Mouse (Mus musculus) liver, adult 2 months (tissue): Measurements from ENCODE around the gene Tspan31. TPM values are rescaled to one million over a fixed set of nuclear protein-coding genes. Genes with fewer than 3 reads are reported as not detected.

Source experiments
- DNase-seq: peaks from one replicate; pipeline ENCODE4 v3.0.0-alpha.2; 2011; ENCODE audit warnings: low read depth, low spot score; ENCODE audit errors: extremely low read depth
- H3K27ac ChIP-seq: fragments of 200-500 bp; replicated peaks from 2 replicates; pipeline ENCODE4 v1.5.1; 2012; ENCODE audit warnings: low read depth, mild to moderate bottlenecking, control low read depth, inconsistent platforms, low read length; ENCODE audit not compliant: insufficient read depth
- H3K27me3 ChIP-seq: fragments of 200-500 bp; 2 replicates; pipeline ENCODE4 v1.6.1; 2012; ENCODE audit warnings: mild to moderate bottlenecking, moderate library complexity, low read length, inconsistent platforms; ENCODE audit not compliant: control insufficient read depth, insufficient read depth
- H3K36me3 ChIP-seq: fragments of 200-500 bp; 2 replicates; pipeline ENCODE4 v1.6.1; 2012; ENCODE audit warnings: low read length, inconsistent platforms; ENCODE audit not compliant: control insufficient read depth, insufficient read depth
- H3K4me1 ChIP-seq: fragments of 200-500 bp; 2 replicates; pipeline ENCODE4 v1.6.1; 2011; ENCODE audit warnings: low read length; ENCODE audit not compliant: control insufficient read depth, insufficient read depth
- H3K4me3 ChIP-seq: fragments of 200-500 bp; 2 replicates; pipeline ENCODE4 v1.5.1; 2011; ENCODE audit warnings: low read depth, mild to moderate bottlenecking, control low read depth, low read length, moderate library complexity; ENCODE audit not compliant: insufficient read depth
- H3K79me2 ChIP-seq: fragments of 200-500 bp; 2 replicates; pipeline ENCODE4 v1.6.1; 2012; ENCODE audit warnings: inconsistent platforms, mild to moderate bottlenecking, low read length, moderate library complexity; ENCODE audit not compliant: control insufficient read depth, insufficient read depth
- H3K9ac ChIP-seq: fragments of 200-500 bp; 2 replicates; pipeline ENCODE4 v1.6.1; 2012; ENCODE audit warnings: low read depth, mild to moderate bottlenecking, control low read depth, inconsistent platforms, low read length
- CTCF ChIP-seq: fragments of 200-500 bp; IDR thresholded peaks from 2 replicates; pipeline ENCODE4 v1.5.1; 2011; ENCODE audit warnings: low read depth, low read length, control low read depth
- POLR2A ChIP-seq: fragments of 200-500 bp; IDR thresholded peaks from 2 replicates; pipeline ENCODE4 v1.6.1; 2011; ENCODE audit warnings: low read length, control low read depth; ENCODE audit not compliant: insufficient read depth; ENCODE audit errors: extremely low read depth
- WGBS: fragments of 180-500 bp; shearing (Covaris S2); methylation state at CpG from one replicate; pipeline ENCODE4 v1.1.7; 2018; 5-methylcytosine and 5-hydroxymethylcytosine counted together
- polyA plus RNA-seq: library from polyadenylated mRNA; depleted of rRNA; stranded (reverse); fragments of >200 nt; gene quantifications from 2 replicates; pipeline ENCODE4 v1.2.3, GENCODE M21; 2012; rRNA removed
- total RNA-seq: library from RNA; depleted of rRNA; stranded (reverse); fragments of >200 nt; gene quantifications from 2 replicates; pipeline ENCODE4 v1.2.3, GENCODE M21; 2014; rRNA removed

Tspan31 gene
- total and polyA plus RNA-seq, 2 experiments: 268 to 278 TPM

DNA sequence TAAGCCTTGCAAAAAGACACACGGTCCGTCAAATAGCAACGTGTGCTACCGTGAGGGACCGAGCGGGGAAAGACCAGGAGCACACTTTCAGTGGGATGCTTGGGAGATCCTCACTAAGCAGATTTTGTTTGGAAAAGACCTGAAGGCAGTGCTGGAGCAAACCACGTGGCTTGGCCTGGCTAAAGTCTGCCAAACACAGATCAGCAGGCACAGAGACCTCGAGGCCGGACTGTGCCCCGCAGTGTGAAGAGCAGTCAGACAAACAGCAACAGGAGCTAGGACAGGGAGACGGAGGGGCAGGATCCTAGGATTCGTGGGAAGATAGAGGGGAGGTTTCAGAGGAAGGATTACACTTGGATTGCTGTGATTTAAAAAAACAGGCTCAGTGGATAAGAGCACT lies 33.8 kb downstream of the Tspan31 start:
- H3K4me1 ChIP-seq: peaks cover 3% of the 10 kb centered on the region; the same call in 1 of the 2 replicates
- DNase-seq: peak; percentile 61
- no peak for TF ChIP-seq CTCF
- TF ChIP-seq POLR2A: no peak
- H3K79me2 ChIP-seq: no peaks in the 10 kb centered on the region
- H3K4me3 ChIP-seq: no peak overlapping the region
- 49% methylated on average over 12 of the region's 12 CpGs for WGBS
- H3K27me3 ChIP-seq: no peaks in the 10 kb centered on the region
- no peak overlapping the region for H3K27ac ChIP-seq
- H3K36me3 ChIP-seq: no peaks in the 10 kb centered on the region
- H3K9ac ChIP-seq: no peak overlapping the region

DNA sequence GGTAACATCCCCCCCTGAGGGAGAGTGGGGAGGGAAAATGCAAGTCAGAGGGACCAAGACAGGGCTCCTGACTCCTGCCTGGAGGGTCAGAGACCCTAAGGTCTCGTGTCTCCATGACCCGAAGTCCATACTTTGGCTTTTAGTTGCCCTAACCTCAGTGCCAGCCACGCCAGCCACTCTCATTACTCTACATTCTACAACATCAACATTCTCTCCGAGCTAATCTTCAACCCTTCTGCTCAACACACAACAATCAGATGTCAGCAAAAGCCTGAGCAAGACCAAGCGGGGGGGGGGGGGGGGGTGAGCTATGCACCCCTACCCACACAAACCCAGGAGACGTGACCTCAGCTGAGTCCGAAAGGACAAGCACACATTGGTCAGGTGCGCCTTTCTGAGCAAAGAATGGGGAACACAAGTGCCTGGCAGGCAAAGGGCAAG lies 36.7 kb downstream of the Tspan31 start:
- no peak overlapping the region for H3K9ac ChIP-seq
- no peaks in the 10 kb centered on the region for H3K4me1 ChIP-seq
- no peak overlapping the region for H3K27ac ChIP-seq
- no peak for TF ChIP-seq CTCF
- no peak for TF ChIP-seq POLR2A
- WGBS: 60% methylated on average over 8 of the region's 8 CpGs
- H3K27me3 ChIP-seq: no peaks in the 10 kb centered on the region
- no peak for DNase-seq
- no peak overlapping the region for H3K4me3 ChIP-seq
- 0 out of 2 replicates have a peak, but pooled peaks cover under 1% of the 10 kb centered on the region for H3K36me3 ChIP-seq
- H3K79me2 ChIP-seq: no peaks in the 10 kb centered on the region

DNA sequence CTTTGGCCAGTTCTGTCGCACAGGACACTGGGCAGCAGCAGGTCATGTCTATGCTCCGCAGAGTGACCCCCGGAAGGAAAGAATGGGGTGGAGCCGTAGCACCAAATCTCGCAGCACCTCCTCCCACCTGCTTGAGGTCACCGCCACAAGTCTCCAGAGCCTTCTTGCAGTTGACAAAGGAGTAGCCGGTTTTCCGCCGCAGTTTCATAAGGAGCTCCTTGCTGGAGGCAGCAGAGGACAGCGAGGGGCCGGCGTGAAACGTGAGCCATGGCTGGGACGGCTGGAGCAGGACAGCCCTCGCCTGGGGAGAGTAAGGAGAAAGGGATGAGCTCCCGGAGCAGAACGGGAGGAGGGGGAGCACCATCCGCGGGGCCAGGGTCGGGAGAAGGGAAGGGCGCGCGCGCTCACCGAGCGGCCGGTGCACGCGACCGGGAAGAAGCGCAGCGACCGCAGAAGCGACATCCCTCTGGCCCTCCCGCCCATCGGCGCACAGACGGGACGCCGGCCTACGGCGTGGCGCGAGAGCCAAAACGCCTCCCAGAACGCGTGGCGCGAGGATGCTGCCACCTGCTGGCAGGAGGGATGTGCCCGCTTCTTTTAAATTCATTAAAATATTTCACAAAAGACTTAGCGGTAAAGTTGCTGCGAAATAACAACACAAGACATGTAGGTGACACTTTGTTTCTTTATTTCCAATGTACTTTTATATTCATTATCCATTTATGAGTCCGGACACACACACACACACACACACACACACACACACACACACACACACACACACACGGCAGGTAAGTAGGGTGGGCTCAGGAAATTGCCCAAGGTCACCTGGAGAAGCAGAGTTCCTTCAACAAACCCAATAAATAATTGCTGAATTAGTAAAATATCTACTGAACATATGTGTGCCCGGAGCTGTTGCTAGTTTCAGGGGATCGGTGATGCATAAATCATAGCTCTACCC lies 39.4 kb downstream of the Tspan31 start, which contains the start of gene Tsfm:
TSS of gene Tsfm (minus strand) at position 505 of the 961 bp plus-strand sequence.
- TF ChIP-seq CTCF: peak; percentile 96
- peak; percentile 45; the same call in 1 of the 2 replicates for TF ChIP-seq POLR2A
- Histone ChIP-seq H3K79me2 (no peaks in the 10 kb centered on the region), H3K27ac (peak within 1 kb of the TSS; percentile 42), H3K4me3 (peak within 1 kb of the TSS; percentile 83), H3K4me1 (no peaks in the 10 kb centered on the region), H3K9ac (peak within 1 kb of the TSS; percentile 82), H3K36me3 (peaks cover 11% of the 10 kb centered on the region), H3K27me3 (no peaks in the 10 kb centered on the region)
- DNase-seq: peak; percentile 77
- 5% methylated on average over 56 of the region's 56 CpGs for WGBS

DNA sequence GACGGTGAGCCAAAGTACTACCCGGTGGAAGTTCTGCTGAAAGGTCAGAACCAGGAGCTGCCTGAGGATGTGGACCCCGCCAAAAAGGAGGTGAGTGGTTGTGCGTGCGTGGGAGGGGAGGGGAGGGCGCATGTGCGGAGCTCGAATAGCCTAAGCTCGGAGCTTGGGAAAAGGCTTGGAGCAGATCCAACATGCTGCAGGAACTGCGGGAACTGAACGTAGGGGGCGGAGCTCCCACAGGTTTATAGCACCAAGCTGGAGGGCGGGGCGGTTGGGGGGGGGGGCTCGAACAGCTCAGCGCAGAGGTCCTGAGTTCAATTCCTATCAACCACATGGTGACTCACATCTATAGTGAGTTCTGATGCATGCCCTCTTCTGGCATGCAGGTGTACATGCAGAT lies 51.6 kb downstream of the Tspan31 start:
- no peak for TF ChIP-seq CTCF
- TF ChIP-seq POLR2A: no peak
- H3K79me2 ChIP-seq: no peaks in the 10 kb centered on the region
- no peak overlapping the region for H3K4me3 ChIP-seq
- H3K27ac ChIP-seq: no peak overlapping the region
- no peaks in the 10 kb centered on the region for H3K4me1 ChIP-seq
- H3K9ac ChIP-seq: no peak overlapping the region
- H3K27me3 ChIP-seq: no peaks in the 10 kb centered on the region
- H3K36me3 ChIP-seq: peaks cover 4% of the 10 kb centered on the region; the same call in 1 of the 2 replicates
- 88% methylated on average over 16 of the region's 16 CpGs for WGBS
- no peak for DNase-seq

Other genes with a start within 250 kb of the Tspan31 start
- gene Atp23, start 168.9 kb downstream of the Tspan31 start, total RNA-seq: 5.9 and 8.3 TPM in 2 replicates
- gene Atp23, start 168.9 kb downstream of the Tspan31 start, polyA plus RNA-seq: 5.5 and 6.4 TPM in 2 replicates
- 18.4 and 25.7 TPM in 2 replicates for gene Ctdsp2, start 91.5 kb downstream of the Tspan31 start, total RNA-seq
- 23.1 and 29.3 TPM in 2 replicates for gene Ctdsp2, start 91.5 kb downstream of the Tspan31 start, polyA plus RNA-seq
- 0.09 and 0.20 TPM in 2 replicates for gene Avil, start 69.6 kb downstream of the Tspan31 start, total RNA-seq
- gene Avil, start 69.6 kb downstream of the Tspan31 start, polyA plus RNA-seq: 0.06 TPM in 1 of 2 replicates, not detected in the other
- 21.6 and 26.3 TPM in 2 replicates for gene Tsfm, start 39.4 kb downstream of the Tspan31 start, total RNA-seq
- 17.4 and 18.2 TPM in 2 replicates for gene Tsfm, start 39.4 kb downstream of the Tspan31 start, polyA plus RNA-seq
- gene Mettl1, start 28.9 kb downstream of the Tspan31 start, total RNA-seq: 5.2 and 6.1 TPM in 2 replicates
- gene Mettl1, start 28.9 kb downstream of the Tspan31 start, polyA plus RNA-seq: 9.1 and 17.9 TPM in 2 replicates
- gene Eef1akmt3, start 28.8 kb downstream of the Tspan31 start, total RNA-seq: not detected in 2 replicates
- gene Eef1akmt3, start 28.8 kb downstream of the Tspan31 start, polyA plus RNA-seq: 0.09 TPM in 1 of 2 replicates, not detected in the other
- gene Cyp27b1, start 22.0 kb downstream of the Tspan31 start, total RNA-seq: not detected in 2 replicates
- 0.05 TPM in 2 replicates for gene Cyp27b1, start 22.0 kb downstream of the Tspan31 start, polyA plus RNA-seq
- gene March9, start 10.1 kb downstream of the Tspan31 start, total RNA-seq: 0.09 and 0.34 TPM in 2 replicates
- 0.44 and 0.52 TPM in 2 replicates for gene March9, start 10.1 kb downstream of the Tspan31 start, polyA plus RNA-seq
- 37.9 and 41.3 TPM in 2 replicates for gene Cdk4, start 6.7 kb downstream of the Tspan31 start, total RNA-seq
- 54.3 and 58.7 TPM in 2 replicates for gene Cdk4, start 6.7 kb downstream of the Tspan31 start, polyA plus RNA-seq
- gene Agap2, start 5.0 kb upstream of the Tspan31 start, total RNA-seq: 0.28 and 0.81 TPM in 2 replicates
- 0.44 and 0.55 TPM in 2 replicates for gene Agap2, start 5.0 kb upstream of the Tspan31 start, polyA plus RNA-seq
- gene Os9, start 50.9 kb upstream of the Tspan31 start, total RNA-seq: 130 TPM in 2 replicates
- 128 and 130 TPM in 2 replicates for gene Os9, start 50.9 kb upstream of the Tspan31 start, polyA plus RNA-seq
- 21.9 and 36.3 TPM in 2 replicates for gene B4galnt1, start 95.0 kb upstream of the Tspan31 start, total RNA-seq
- gene B4galnt1, start 95.0 kb upstream of the Tspan31 start, polyA plus RNA-seq: 85.0 and 89.8 TPM in 2 replicates
- 1.3 and 3.1 TPM in 2 replicates for gene Slc26a10, start 110.4 kb upstream of the Tspan31 start, total RNA-seq
- gene Slc26a10, start 110.4 kb upstream of the Tspan31 start, polyA plus RNA-seq: 4.1 and 5.8 TPM in 2 replicates
- 0.83 and 0.87 TPM in 2 replicates for gene Arhgef25, start 119.8 kb upstream of the Tspan31 start, total RNA-seq
- gene Arhgef25, start 119.8 kb upstream of the Tspan31 start, polyA plus RNA-seq: 0.91 and 1.4 TPM in 2 replicates
- gene Dtx3, start 125.5 kb upstream of the Tspan31 start, total RNA-seq: 1.5 and 1.8 TPM in 2 replicates
- gene Dtx3, start 125.5 kb upstream of the Tspan31 start, polyA plus RNA-seq: 5.2 and 10.0 TPM in 2 replicates
- 8.9 and 10.7 TPM in 2 replicates for gene Pip4k2c, start 141.3 kb upstream of the Tspan31 start, total RNA-seq
- gene Pip4k2c, start 141.3 kb upstream of the Tspan31 start, polyA plus RNA-seq: 13.0 and 13.9 TPM in 2 replicates
- 0.55 and 0.74 TPM in 2 replicates for gene Kif5a, start 193.1 kb upstream of the Tspan31 start, total RNA-seq
- gene Kif5a, start 193.1 kb upstream of the Tspan31 start, polyA plus RNA-seq: 5.0 and 10.7 TPM in 2 replicates
- 71.3 and 78.5 TPM in 2 replicates for gene Dctn2, start 196.1 kb upstream of the Tspan31 start, total RNA-seq
- 122 and 132 TPM in 2 replicates for gene Dctn2, start 196.1 kb upstream of the Tspan31 start, polyA plus RNA-seq
- 1.0 and 2.6 TPM in 2 replicates for gene Mbd6, start 218.8 kb upstream of the Tspan31 start, total RNA-seq
- gene Mbd6, start 218.8 kb upstream of the Tspan31 start, polyA plus RNA-seq: 14.4 and 19.2 TPM in 2 replicates
- gene Mars, start 241.5 kb upstream of the Tspan31 start, total RNA-seq: 59.6 and 67.3 TPM in 2 replicates
- gene Mars, start 241.5 kb upstream of the Tspan31 start, polyA plus RNA-seq: 65.6 and 70.7 TPM in 2 replicates